Mouse (Mus musculus) MEL (cell line): ENCODE measurements at regions not wholly inside any gene's neighbourhood (a gene's known extent, or its start where the extent isn't known, plus 50 kb on each side); places are given as distances from the start of the nearest gene placed in this dataset.
"Not testable (repeated sequence)": the region's sequence is repeated elsewhere in the genome, so short reads cannot be mapped to it uniquely, and the experiment has no call there.

Source experiments
- DNase-seq: peaks from one replicate; pipeline ENCODE4 v3.0.0; 2011; ENCODE audit warnings: low read depth, low spot score
- H3K27ac ChIP-seq: 2 replicates; pipeline ENCODE4 v1.5.1; 2012; ENCODE audit warnings: low read depth, mild to moderate bottlenecking, control low read depth, low read length, moderate library complexity; ENCODE audit not compliant: control insufficient read depth
- H3K27me3 ChIP-seq, 2 experiments: fragments of 150-350 bp in 1 of 2; sonication (generic) in 1 of 2; 2 replicates each; pipeline ENCODE4 v1.6.1; 2012; ENCODE audit warnings: low read length in 2 of 2, mild to moderate bottlenecking in 2 of 2, improper control_type of control experiment in 1 of 2, moderate library complexity in 1 of 2; ENCODE audit not compliant: insufficient read depth in 2 of 2, control insufficient read depth in 1 of 2
- H3K36me3 ChIP-seq, 2 experiments: 2 replicates each; pipeline ENCODE4 v1.6.1; 2012 to 2014; ENCODE audit warnings: low read length in 2 of 2, improper control_type of control experiment in 1 of 2, inconsistent platforms in 1 of 2, mild to moderate bottlenecking in 1 of 2; ENCODE audit not compliant: insufficient read depth in 2 of 2, control insufficient read depth in 1 of 2
- H3K4me1 ChIP-seq, 2 experiments: fragments of 150-350 bp in 1 of 2; sonication (generic) in 1 of 2; 2 replicates each; pipeline ENCODE4 v1.6.1; 2012; ENCODE audit warnings: low read length in 2 of 2, improper control_type of control experiment in 1 of 2, mild to moderate bottlenecking in 1 of 2; ENCODE audit not compliant: insufficient read depth in 2 of 2, control insufficient read depth in 1 of 2
- H3K4me3 ChIP-seq, 2 experiments: fragments of 150-350 bp in 1 of 2; sonication (generic) in 1 of 2; 2 replicates each; pipeline ENCODE4 v1.5.1; 2012; ENCODE audit warnings: low read depth in 2 of 2, low read length in 2 of 2, mild to moderate bottlenecking in 2 of 2, moderate library complexity in 2 of 2, control low read depth in 1 of 2, improper control_type of control experiment in 1 of 2; ENCODE audit not compliant: control insufficient read depth in 1 of 2, insufficient read depth in 1 of 2
- H3K79me2 ChIP-seq: 2 replicates; pipeline ENCODE4 v1.6.1; 2012; ENCODE audit warnings: mild to moderate bottlenecking, low read length, moderate library complexity; ENCODE audit not compliant: control insufficient read depth, poor library complexity, insufficient read depth
- H3K9ac ChIP-seq: 2 replicates; pipeline ENCODE4 v1.6.1; 2012; ENCODE audit warnings: low read depth, mild to moderate bottlenecking, control low read depth, low read length, moderate library complexity; ENCODE audit not compliant: control insufficient read depth, poor library complexity, severe bottlenecking
- H3K9me3 ChIP-seq: fragments of 150-350 bp; sonication (generic); replicated peaks from 2 replicates; pipeline ENCODE4 v1.6.1; 2012; ENCODE audit warnings: mild to moderate bottlenecking, low read length, improper control_type of control experiment, moderate library complexity; ENCODE audit not compliant: insufficient read depth
- CTCF ChIP-seq, 3 experiments: IDR thresholded peaks in 2 of 3; conservative IDR thresholded peaks in 1 of 3; 2 replicates each; pipeline ENCODE4 v1.5.1; 2011 to 2012; ENCODE audit warnings: low read length in 3 of 3, low read depth in 2 of 3, mild to moderate bottlenecking in 2 of 3, improper control_type of control experiment in 1 of 3, inconsistent platforms in 1 of 3, mixed read lengths in 1 of 3, moderate library complexity in 1 of 3; ENCODE audit not compliant: control insufficient read depth in 1 of 3, insufficient read depth in 1 of 3, poor library complexity in 1 of 3, severe bottlenecking in 1 of 3
- EP300 ChIP-seq, 2 experiments: IDR thresholded peaks; 2 replicates each; pipeline ENCODE4 v1.6.1; 2011; ENCODE audit warnings: improper control_type of control experiment in 2 of 2, low read length in 2 of 2, low read depth in 1 of 2, mild to moderate bottlenecking in 1 of 2
- ETS1 ChIP-seq: IDR thresholded peaks from 2 replicates; pipeline ENCODE4 v1.6.1; 2012; ENCODE audit warnings: low read depth, mild to moderate bottlenecking, inconsistent platforms, low read length, improper control_type of control experiment, moderate library complexity
- JUND ChIP-seq: IDR thresholded peaks from 2 replicates; pipeline ENCODE4 v1.6.1; 2011; ENCODE audit warnings: low read depth, mild to moderate bottlenecking, improper control_type of control experiment, low read length
- MAZ ChIP-seq: IDR thresholded peaks from 2 replicates; pipeline ENCODE4 v1.6.1; 2012; ENCODE audit warnings: low read depth, mild to moderate bottlenecking, inconsistent platforms, low read length, improper control_type of control experiment
- MEF2A ChIP-seq: IDR thresholded peaks from 2 replicates; pipeline ENCODE4 v1.6.1; 2014; ENCODE audit warnings: low read depth, mild to moderate bottlenecking, inconsistent platforms, low read length, improper control_type of control experiment; ENCODE audit not compliant: poor library complexity, insufficient replicate concordance, severe bottlenecking; ENCODE audit errors: extremely low read depth
- MXI1 ChIP-seq: IDR thresholded peaks from 2 replicates; pipeline ENCODE4 v1.6.1; 2011; ENCODE audit warnings: mild to moderate bottlenecking, low read depth, low read length, improper control_type of control experiment
- MYC ChIP-seq: IDR thresholded peaks from 2 replicates; pipeline ENCODE4 v1.6.1; 2011; ENCODE audit warnings: low read depth, mild to moderate bottlenecking, low read length, improper control_type of control experiment, moderate library complexity
- RAD21 ChIP-seq: IDR thresholded peaks from 2 replicates; pipeline ENCODE4 v1.6.1; 2011; ENCODE audit warnings: mild to moderate bottlenecking, low read depth, low read length, improper control_type of control experiment
- SMC3 ChIP-seq: IDR thresholded peaks from 2 replicates; pipeline ENCODE4 v1.6.1; 2011; ENCODE audit warnings: low read depth, low read length, improper control_type of control experiment
- TAL1 ChIP-seq: IDR thresholded peaks from 2 replicates; pipeline ENCODE4 v1.6.1; 2012; ENCODE audit warnings: mild to moderate bottlenecking, inconsistent platforms, low read length, moderate library complexity, mixed read lengths
- TCF12 ChIP-seq: IDR thresholded peaks from 2 replicates; pipeline ENCODE4 v1.6.1; 2014; ENCODE audit warnings: low read depth, mild to moderate bottlenecking, inconsistent platforms, low read length, improper control_type of control experiment, moderate library complexity
- USF2 ChIP-seq, 2 experiments: IDR thresholded peaks; 2 replicates each; pipeline ENCODE4 v1.6.1; 2011 to 2012; ENCODE audit warnings: improper control_type of control experiment in 2 of 2, low read length in 2 of 2, borderline replicate concordance in 1 of 2, inconsistent platforms in 1 of 2, low read depth in 1 of 2, mild to moderate bottlenecking in 1 of 2; ENCODE audit not compliant: insufficient read depth in 1 of 2

DNA sequence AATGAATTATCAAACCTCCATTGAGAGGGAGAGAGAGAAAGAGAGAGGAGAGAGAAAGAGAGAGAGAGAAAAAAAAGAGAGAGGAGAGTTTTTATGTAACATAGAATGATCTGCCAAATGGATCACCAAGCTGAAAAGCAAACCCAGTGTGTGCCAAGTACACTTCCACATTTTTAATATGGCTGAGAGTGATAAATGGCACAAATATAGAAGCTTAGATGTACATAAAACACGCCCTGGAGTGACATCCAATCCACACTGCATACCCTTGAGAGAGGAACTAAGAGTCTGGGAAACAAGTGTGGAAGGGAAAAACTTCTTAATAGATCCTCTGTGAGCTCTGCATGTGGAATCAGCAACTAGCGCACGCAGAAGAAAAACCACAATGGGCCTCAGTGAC is 90.1 kb downstream of the Otx2 start:
- no peak overlapping the region for H3K9ac ChIP-seq
- no peak overlapping the region for H3K27ac ChIP-seq
- no peaks in the 10 kb centered on the region for H3K27me3 ChIP-seq
- peaks cover 0 to 31% of the 10 kb centered on the region in 2 experiments; a peak in 3 of 4 replicates for H3K4me1 ChIP-seq
- TF ChIP-seq EP300 (IDR thresholded peaks at IDR 0.05; ENCODE audit: low read depth in 1 of 2, low read length in 2 of 2) (peak; percentile 41 to 44; a peak in 2 of 4 replicates), ETS1 (0 out of 2 replicates have a peak, but pooled peaks have one; percentile 18), MAZ (no peak), MEF2A (no peak), TAL1 (0 out of 2 replicates have a peak, but pooled peaks have one; percentile 11), USF2 (IDR thresholded peaks at IDR 0.05; ENCODE audit: borderline replicate concordance in 1 of 2, insufficient read depth in 1 of 2, low read depth in 1 of 2, low read length in 2 of 2) (no peak), MYC (no peak), MXI1 (no peak), TCF12 (no peak; the same call in 1 of the 2 replicates)
- H3K9me3 ChIP-seq: no peaks in the 10 kb centered on the region
- peaks cover 0 to 19% of the 10 kb centered on the region in 2 experiments; a peak in 2 of 4 replicates for H3K36me3 ChIP-seq
- H3K79me2 ChIP-seq: no peaks in the 10 kb centered on the region
- H3K4me3 ChIP-seq: no peak overlapping the region
- DNase-seq: peak; percentile 61

DNA sequence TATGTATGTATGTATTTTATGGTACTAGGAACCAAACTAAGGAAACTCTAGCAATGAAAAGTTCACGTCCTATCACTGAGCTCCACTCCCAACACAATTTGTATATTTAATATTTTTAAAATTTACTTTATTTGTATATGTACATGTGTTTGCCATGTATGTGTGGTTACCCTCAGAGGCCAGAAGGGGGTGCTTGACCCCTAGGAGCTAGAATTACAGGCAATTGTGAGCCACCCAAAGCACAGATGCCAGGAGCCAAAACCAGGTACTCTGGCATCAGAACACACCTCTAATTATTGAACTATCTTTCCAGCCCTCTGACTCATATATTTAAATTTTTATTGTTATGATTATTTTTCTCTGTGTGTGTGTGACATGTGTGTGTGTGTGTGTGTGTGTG is 91.5 kb downstream of the Otx2 start:
- H3K79me2 ChIP-seq: no peaks in the 10 kb centered on the region
- no peaks in the 10 kb centered on the region for H3K27me3 ChIP-seq
- no peak overlapping the region for H3K27ac ChIP-seq
- H3K4me1 ChIP-seq: peaks cover 0 to 31% of the 10 kb centered on the region in 2 experiments; a peak in 3 of 4 replicates
- H3K4me3 ChIP-seq: no peak overlapping the region
- TF ChIP-seq CTCF (IDR thresholded peaks at IDR 0.05 in 2 of 3, conservative IDR thresholded peaks at IDR 0.05 in 1 of 3; ENCODE audit: control insufficient read depth in 1 of 3, insufficient read depth in 1 of 3, low read depth in 2 of 3, low read length in 3 of 3, poor library complexity in 1 of 3, severe bottlenecking in 1 of 3): peak; percentile 34 to 49 (median 45)
- peak; percentile 47 for TF ChIP-seq SMC3
- TF ChIP-seq ETS1: no peak
- TF ChIP-seq RAD21: peak; percentile 50
- no peak overlapping the region for H3K9ac ChIP-seq
- no peaks in the 10 kb centered on the region for H3K9me3 ChIP-seq
- peak; percentile 53 for DNase-seq
- H3K36me3 ChIP-seq: peaks cover 0 to 19% of the 10 kb centered on the region in 2 experiments; a peak in 2 of 4 replicates

DNA sequence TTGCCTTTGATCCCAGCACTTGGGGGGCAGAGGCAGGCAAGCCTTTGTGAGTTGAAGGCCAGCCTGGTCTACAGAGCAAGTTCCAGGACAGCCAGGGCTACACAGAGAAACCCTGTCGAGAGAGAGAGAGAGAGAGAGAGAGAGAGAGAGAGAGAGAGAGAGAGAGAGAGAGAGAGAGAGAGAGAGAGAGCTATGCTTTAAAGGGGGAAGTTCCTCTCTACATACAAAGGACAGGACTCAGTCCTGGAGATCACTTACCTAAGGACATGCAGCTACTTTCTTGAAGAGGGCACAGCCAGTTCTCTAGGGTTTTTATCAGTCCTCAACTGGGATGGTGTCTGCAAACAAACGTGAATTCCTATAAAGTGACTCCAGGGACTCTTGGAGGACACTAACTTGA is 92.3 kb downstream of the Otx2 start:
- not testable (repeated sequence) for H3K27ac ChIP-seq, H3K9ac ChIP-seq, H3K4me3 ChIP-seq
- peak; percentile 96 for TF ChIP-seq JUND
- TF ChIP-seq, all 39 proteins: peak for 1; not testable (repeated sequence) for 38
- not testable (repeated sequence) for H3K9me3 ChIP-seq, H3K79me2 ChIP-seq, H3K27me3 ChIP-seq
- DNase-seq: peak; percentile 50
- peaks cover 0 to 31% of the 10 kb centered on the region in 2 experiments; a peak in 3 of 4 replicates for H3K4me1 ChIP-seq
- H3K36me3 ChIP-seq: peaks cover 0 to 19% of the 10 kb centered on the region in 2 experiments; a peak in 2 of 4 replicates
